Mouse (Mus musculus) neural tube, embryonic 15.5 days (tissue): Measurements from ENCODE around the gene 1700047I17Rik2. TPM values are rescaled to one million over a fixed set of nuclear protein-coding genes. Genes with fewer than 3 reads are reported as not detected.
"Not testable (repeated sequence)": the region's sequence is repeated elsewhere in the genome, so short reads cannot be mapped to it uniquely, and the experiment has no call there.

Source experiments
- ATAC-seq: fragments of 200-750 bp; cut with Nextera tagmentation; 2 replicates; pipeline ENCODE4 v1.8.0; 2017; ENCODE audit warnings: mild to moderate bottlenecking, moderate TSS enrichment, moderate library complexity; ENCODE audit not compliant: low FRiP score
- H3K27ac ChIP-seq: fragments of 300-500 bp; sonication (generic); replicated peaks from 2 replicates; pipeline ENCODE4 v1.5.1; 2015; ENCODE audit warnings: mild to moderate bottlenecking, inconsistent platforms
- H3K27me3 ChIP-seq: fragments of 300-500 bp; sonication (generic); replicated peaks from 2 replicates; pipeline ENCODE4 v1.6.1; 2015; ENCODE audit warnings: inconsistent platforms
- H3K36me3 ChIP-seq: fragments of 300-500 bp; sonication (generic); 2 replicates; pipeline ENCODE4 v1.6.1; 2015; ENCODE audit warnings: inconsistent platforms
- H3K4me1 ChIP-seq: fragments of 300-500 bp; sonication (generic); 2 replicates; pipeline ENCODE4 v1.6.1; 2015; ENCODE audit warnings: inconsistent platforms
- H3K4me2 ChIP-seq: fragments of 300-500 bp; sonication (generic); 2 replicates; pipeline ENCODE4 v1.6.1; 2015; ENCODE audit warnings: inconsistent platforms, mild to moderate bottlenecking, moderate library complexity
- H3K4me3 ChIP-seq: fragments of 300-500 bp; sonication (generic); replicated peaks from 2 replicates; pipeline ENCODE4 v1.5.1; 2015; ENCODE audit warnings: mild to moderate bottlenecking, inconsistent platforms
- H3K9ac ChIP-seq: fragments of 300-500 bp; sonication (generic); replicated peaks from 2 replicates; pipeline ENCODE4 v1.6.1; 2015; ENCODE audit warnings: mild to moderate bottlenecking, inconsistent platforms
- H3K9me3 ChIP-seq: fragments of 300-500 bp; sonication (generic); replicated peaks from 2 replicates; pipeline ENCODE4 v1.6.1; 2016; ENCODE audit warnings: inconsistent platforms
- WGBS: fragments of 180-500 bp; shearing (Covaris S2); methylation state at CpG from one replicate; pipeline ENCODE4 v1.1.7; 2015; ENCODE audit warnings: mixed read lengths; 5-methylcytosine and 5-hydroxymethylcytosine counted together
- polyA plus RNA-seq: library from polyadenylated mRNA; unstranded; fragments of >200 nt; fragmentation: Nextera tagmentation; extraction: Ambion mirVana; gene quantifications from 2 replicates; pipeline ENCODE4 v1.2.1, GENCODE M21; 2015

1700047I17Rik2 gene
- polyA plus RNA-seq, 1 experiment from 2014 or later, result not detected

- not testable (repeated sequence) for H3K4me3 ChIP-seq, H3K27ac ChIP-seq, ATAC-seq, H3K4me1 ChIP-seq, H3K27me3 ChIP-seq, H3K9me3 ChIP-seq, H3K9ac ChIP-seq, H3K4me2 ChIP-seq
- no CpG with 5 or more reads among the region's 5 CpGs for WGBS
- H3K36me3 ChIP-seq, result peaks cover 11% of the 10 kb centered on the region
Observed at GRCm38 (mm10) chr12:55263385-55263784, 64.0 kb downstream of the 1700047I17Rik2 start.

Other genes with a start within 250 kb of the 1700047I17Rik2 start
- not detected in 2 replicates for gene Gm20403, start 213.1 kb upstream of the 1700047I17Rik2 start, polyA plus RNA-seq
- gene Baz1a, start 185.2 kb upstream of the 1700047I17Rik2 start, polyA plus RNA-seq, result 2.7 and 12.3 TPM in 2 replicates
- gene 2700097O09Rik, start 119.5 kb upstream of the 1700047I17Rik2 start, polyA plus RNA-seq, result 34.1 and 34.7 TPM in 2 replicates
- 191 and 201 TPM in 2 replicates for gene Srp54a, start 119.3 kb upstream of the 1700047I17Rik2 start, polyA plus RNA-seq
- 69.0 and 77.3 TPM in 2 replicates for gene Fam177a, start 75.1 kb upstream of the 1700047I17Rik2 start, polyA plus RNA-seq
- gene Srp54b, start 44.5 kb upstream of the 1700047I17Rik2 start, polyA plus RNA-seq, result 62.8 and 64.4 TPM in 2 replicates
- gene Srp54c, start 30.6 kb downstream of the 1700047I17Rik2 start, polyA plus RNA-seq, result 80.4 TPM in 2 replicates
- 9.6 and 10.9 TPM in 2 replicates for gene 1110008L16Rik, start 100.0 kb downstream of the 1700047I17Rik2 start, polyA plus RNA-seq
- gene Ppp2r3c, start 103.4 kb downstream of the 1700047I17Rik2 start, polyA plus RNA-seq, result 19.6 and 22.2 TPM in 2 replicates
- gene Psma6, start 184.6 kb downstream of the 1700047I17Rik2 start, polyA plus RNA-seq, result 399 and 422 TPM in 2 replicates